Mouse (Mus musculus) forebrain, postnatal 0 days (tissue): ENCODE data around the gene Tcf23. TPM values are rescaled to one million over a fixed set of nuclear protein-coding genes. Genes with fewer than 3 reads are reported as not detected.
A peak's percentile ranks its signal among the peaks of the same experiment; 100 is the strongest.

ENCODE experiments used
- ATAC-seq: fragments of 200-750 bp; cut with Nextera tagmentation; 2 replicates; pipeline ENCODE4 v1.8.0; 2017; ENCODE audit warnings: mild to moderate bottlenecking, moderate library complexity
- DNase-seq: peaks from one replicate; pipeline ENCODE4 v3.0.0-alpha.2; 2015
- H3K27ac ChIP-seq: fragments of 300-500 bp; sonication (generic); 2 replicates; pipeline ENCODE4 v1.5.1; 2014; ENCODE audit warnings: low read depth, mild to moderate bottlenecking, antibody characterized with exemption, low read length, moderate library complexity, mixed read lengths
- H3K27me3 ChIP-seq: fragments of 300-500 bp; sonication (generic); 2 replicates; pipeline ENCODE4 v1.6.1; 2014; ENCODE audit warnings: mild to moderate bottlenecking, low read length, mixed read lengths; ENCODE audit not compliant: insufficient read depth
- H3K36me3 ChIP-seq: fragments of 300-500 bp; sonication (generic); 2 replicates; pipeline ENCODE4 v1.6.1; 2014; ENCODE audit warnings: mild to moderate bottlenecking, moderate library complexity; ENCODE audit not compliant: insufficient read depth
- H3K4me1 ChIP-seq: fragments of 300-500 bp; sonication (generic); 2 replicates; pipeline ENCODE4 v1.6.1; 2014; ENCODE audit warnings: antibody characterized with exemption; ENCODE audit not compliant: insufficient read depth
- H3K4me2 ChIP-seq: fragments of 300-500 bp; sonication (generic); 2 replicates; pipeline ENCODE4 v1.6.1; 2014; ENCODE audit warnings: low read depth, mild to moderate bottlenecking, moderate library complexity
- H3K4me3 ChIP-seq: fragments of 300-500 bp; sonication (generic); 2 replicates; pipeline ENCODE4 v1.5.1; 2014; ENCODE audit warnings: low read depth, low read length, mixed read lengths
- H3K9ac ChIP-seq: fragments of 300-500 bp; sonication (generic); 2 replicates; pipeline ENCODE4 v1.6.1; 2014; ENCODE audit warnings: mild to moderate bottlenecking
- H3K9me3 ChIP-seq: fragments of 300-500 bp; sonication (generic); 2 replicates; pipeline ENCODE4 v1.6.1; 2016; ENCODE audit warnings: low read length
- CTCF ChIP-seq: sonication (generic); IDR thresholded peaks from 2 replicates; pipeline ENCODE4 v1.5.1; 2016; ENCODE audit warnings: antibody characterized with exemption, control low read depth, low read depth
- WGBS: fragments of 180-500 bp; shearing (Covaris S2); extraction: QIAGEN DNeasy Blood & Tissue Kit; methylation state at CpG from one replicate; pipeline ENCODE4 v1.1.7; 2014; 5-methylcytosine and 5-hydroxymethylcytosine counted together
- polyA plus RNA-seq: library from polyadenylated mRNA; unstranded; fragments of >200 nt; fragmentation: Nextera tagmentation; extraction: Ambion mirVana; gene quantifications from 2 replicates; pipeline ENCODE4 v1.2.1, GENCODE M21; 2015
- total RNA-seq: library from RNA; depleted of rRNA; stranded (reverse); fragments of >200 nt; gene quantifications from 2 replicates; pipeline ENCODE4 v1.2.3, GENCODE M21; 2014

The Tcf23 gene
- total and polyA plus RNA-seq, 2 experiments from 2014 or later = not detected

- Histone ChIP-seq H3K9me3 (no peaks in the 10 kb centered on the region), H3K36me3 (no peaks in the 10 kb centered on the region), H3K4me3 (no peak overlapping the region), H3K27me3 (no peaks in the 10 kb centered on the region), H3K4me2 (no peak overlapping the region), H3K4me1 (no peaks in the 10 kb centered on the region), H3K9ac (no peak overlapping the region), H3K27ac (no peak overlapping the region)
- 73% methylated on average over 11 of the region's 11 CpGs for WGBS
- no peak for TF ChIP-seq CTCF
- no peak for ATAC-seq
- DNase-seq = no peak
Observed at GRCm38 (mm10) chr5:30994910-30995635, 26.6 kb downstream of the Tcf23 start.

GRCm38 (mm10) chr5:30998306-30998705, 29.8 kb downstream of the Tcf23 start:
- Histone ChIP-seq H3K27me3 (no peaks in the 10 kb centered on the region), H3K36me3 (no peaks in the 10 kb centered on the region), H3K27ac (no peak overlapping the region), H3K9me3 (no peaks in the 10 kb centered on the region), H3K4me1 (no peaks in the 10 kb centered on the region), H3K4me2 (no peak overlapping the region), H3K4me3 (no peak overlapping the region), H3K9ac (no peak overlapping the region)
- peak; percentile 65 for TF ChIP-seq CTCF
- ATAC-seq (no peak), DNase-seq (no peak)
- 23% methylated on average over 5 of the region's 5 CpGs for WGBS

GRCm38 (mm10) chr5:30999324-30999723, 30.9 kb downstream of the Tcf23 start:
- ATAC-seq (no peak), DNase-seq (no peak)
- H3K36me3 ChIP-seq = no peaks in the 10 kb centered on the region
- TF ChIP-seq CTCF = no peak
- H3K4me2 ChIP-seq = no peak overlapping the region
- WGBS = 68% methylated on average over 5 of the region's 5 CpGs
- no peak overlapping the region for H3K9ac ChIP-seq
- H3K4me1 ChIP-seq = no peaks in the 10 kb centered on the region
- H3K27ac ChIP-seq = no peak overlapping the region
- H3K9me3 ChIP-seq = no peaks in the 10 kb centered on the region
- no peak overlapping the region for H3K4me3 ChIP-seq
- H3K27me3 ChIP-seq = no peaks in the 10 kb centered on the region

GRCm38 (mm10) chr5:31000122-31000521, 31.7 kb downstream of the Tcf23 start:
- TF ChIP-seq CTCF = no peak
- Histone ChIP-seq H3K4me2 (no peak overlapping the region), H3K4me1 (no peaks in the 10 kb centered on the region), H3K27ac (no peak overlapping the region), H3K4me3 (no peak overlapping the region), H3K9me3 (no peaks in the 10 kb centered on the region), H3K36me3 (no peaks in the 10 kb centered on the region), H3K27me3 (no peaks in the 10 kb centered on the region), H3K9ac (no peak overlapping the region)
- ATAC-seq (no peak), DNase-seq (no peak)
- WGBS = 74% methylated on average over 7 of the region's 7 CpGs

DNA sequence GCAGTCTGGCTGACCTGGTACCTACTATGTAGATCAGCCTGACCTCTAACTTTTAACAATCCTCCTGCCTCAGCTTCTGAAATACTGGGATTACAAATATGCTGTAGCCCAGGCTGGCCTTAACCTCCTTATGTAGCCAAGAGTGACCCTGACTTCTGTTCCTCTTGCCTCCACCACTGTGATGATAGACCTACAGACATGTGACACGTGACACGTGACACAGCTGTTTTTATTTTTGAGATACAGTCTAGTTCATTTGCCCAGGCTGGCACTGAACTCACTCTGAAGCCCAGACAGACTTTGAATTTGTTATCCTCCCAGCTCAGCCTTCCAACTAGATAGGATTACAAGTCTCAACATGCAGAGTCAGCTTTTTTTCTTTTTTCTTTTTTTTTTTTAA, 32.5 kb downstream of the Tcf23 start:
- no peak overlapping the region for H3K27ac ChIP-seq
- no peak for DNase-seq
- no peaks in the 10 kb centered on the region for H3K27me3 ChIP-seq
- H3K4me2 ChIP-seq = no peak overlapping the region
- H3K4me3 ChIP-seq = no peak overlapping the region
- H3K36me3 ChIP-seq = no peaks in the 10 kb centered on the region
- TF ChIP-seq CTCF = no peak
- ATAC-seq = no peak
- H3K9ac ChIP-seq = no peak overlapping the region
- no peaks in the 10 kb centered on the region for H3K4me1 ChIP-seq
- 84% methylated on average over 2 of the region's 2 CpGs for WGBS
- no peaks in the 10 kb centered on the region for H3K9me3 ChIP-seq

DNA sequence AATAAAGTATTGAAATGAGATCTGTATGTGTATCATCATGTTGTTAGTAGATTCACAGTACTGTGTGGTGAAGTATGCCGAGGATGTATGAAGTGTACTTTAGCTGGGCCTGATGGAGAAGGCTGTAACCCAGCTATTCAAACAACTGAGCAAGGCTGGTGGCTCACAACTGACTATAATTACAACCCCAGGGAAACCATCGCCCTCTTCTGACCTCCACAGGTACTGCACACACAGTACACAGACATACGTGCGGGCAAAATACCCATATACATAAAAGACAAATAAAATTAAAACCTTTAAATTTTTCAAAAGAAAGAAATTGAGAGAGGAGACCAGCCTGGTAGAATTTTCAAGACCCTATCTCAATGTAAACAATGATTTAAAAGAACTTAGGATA, 33.1 kb downstream of the Tcf23 start:
- Histone ChIP-seq H3K4me1 (no peaks in the 10 kb centered on the region), H3K27ac (no peak overlapping the region), H3K9me3 (no peaks in the 10 kb centered on the region), H3K27me3 (no peaks in the 10 kb centered on the region), H3K4me2 (no peak overlapping the region), H3K36me3 (no peaks in the 10 kb centered on the region), H3K9ac (no peak overlapping the region), H3K4me3 (no peak overlapping the region)
- TF ChIP-seq CTCF = no peak
- no peak for ATAC-seq
- 84% methylated on average over 4 of the region's 4 CpGs for WGBS
- DNase-seq = no peak

DNA sequence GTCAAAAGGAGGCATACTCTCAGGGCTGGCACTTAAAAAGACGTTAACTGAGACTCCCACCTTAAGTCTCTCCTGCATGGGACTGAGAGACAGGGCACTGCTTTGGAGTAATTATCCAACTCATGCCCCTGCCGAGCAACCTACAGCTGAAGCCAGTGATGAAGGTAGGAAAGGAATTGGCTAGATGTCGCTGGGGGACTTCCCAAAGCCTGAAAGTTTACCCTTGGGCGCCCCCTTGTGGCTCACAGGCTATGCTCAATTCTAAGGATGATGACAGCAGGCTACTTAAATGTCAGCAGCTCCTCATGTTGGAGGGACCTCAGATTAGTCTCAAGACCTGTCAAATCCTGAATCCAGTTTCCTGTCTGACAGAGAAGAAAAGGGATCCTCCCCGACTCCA, 35.7 kb downstream of the Tcf23 start:
- WGBS = 6% methylated on average over 5 of the region's 5 CpGs
- Histone ChIP-seq H3K27me3 (no peaks in the 10 kb centered on the region), H3K4me1 (no peaks in the 10 kb centered on the region), H3K4me3 (no peak overlapping the region), H3K9ac (no peak overlapping the region), H3K9me3 (no peaks in the 10 kb centered on the region), H3K4me2 (no peak overlapping the region), H3K36me3 (no peaks in the 10 kb centered on the region), H3K27ac (no peak overlapping the region)
- TF ChIP-seq CTCF = peak; percentile 94
- ATAC-seq = peak; percentile 87
- peak; percentile 93 for DNase-seq
